Mouse (Mus musculus) urinary bladder, adult 18-20 months (tissue): ENCODE data around the gene Gpr21.
"Not testable (repeated sequence)": the region's sequence is repeated elsewhere in the genome, so short reads cannot be mapped to it uniquely, and the experiment has no call there.

Experiments used
- DNase-seq, 2 experiments: peaks; one replicate each; pipeline ENCODE4 v3.0.0; 2022; ENCODE audit warnings: low spot score in 2 of 2, mixed read lengths in 2 of 2

The Gpr21 gene

GRCm38 (mm10) chr2:37516030-37516710 is at the start of gene Gpr21:
Gpr21 (plus strand) TSS chr2:37516332.
- no peak for DNase-seq

- no peak for DNase-seq
Measured at GRCm38 (mm10) chr2:37479559-37479958, 36.6 kb upstream of the Gpr21 start.

- DNase-seq: no peak
Measured at GRCm38 (mm10) chr2:37480039-37480438, 36.1 kb upstream of the Gpr21 start.

- DNase-seq: no peak
Measured at GRCm38 (mm10) chr2:37484165-37484564, 32.0 kb upstream of the Gpr21 start.

GRCm38 (mm10) chr2:37485370-37485769 is 30.8 kb upstream of the Gpr21 start:
- no peak for DNase-seq

- DNase-seq: no peak
Measured at GRCm38 (mm10) chr2:37486408-37486807, 29.7 kb upstream of the Gpr21 start.

- DNase-seq: no peak
Measured at GRCm38 (mm10) chr2:37488956-37489355, 27.2 kb upstream of the Gpr21 start.

- DNase-seq: no peak
Measured at GRCm38 (mm10) chr2:37497321-37497720, 18.8 kb upstream of the Gpr21 start.

- not testable (repeated sequence) for DNase-seq
Measured at GRCm38 (mm10) chr2:37505856-37506255, 10.3 kb upstream of the Gpr21 start.

GRCm38 (mm10) chr2:37511134-37511901 is 4.8 kb upstream of the Gpr21 start:
- DNase-seq: no peak

GRCm38 (mm10) chr2:37516922-37517462 is 860 bp downstream of the Gpr21 start:
- no peak for DNase-seq

- no peak for DNase-seq
Measured at GRCm38 (mm10) chr2:37518561-37519285, 2.6 kb downstream of the Gpr21 start.

- DNase-seq: no peak
Measured at GRCm38 (mm10) chr2:37519286-37519640, 3.1 kb downstream of the Gpr21 start.

GRCm38 (mm10) chr2:37527587-37527986 is 11.5 kb downstream of the Gpr21 start:
- no peak for DNase-seq

GRCm38 (mm10) chr2:37529397-37529796 is 13.3 kb downstream of the Gpr21 start:
- DNase-seq: no peak

- DNase-seq: no peak
Measured at GRCm38 (mm10) chr2:37530766-37531165, 14.6 kb downstream of the Gpr21 start.

- DNase-seq: no peak
Measured at GRCm38 (mm10) chr2:37531639-37532038, 15.5 kb downstream of the Gpr21 start.

GRCm38 (mm10) chr2:37549346-37550012 is 33.3 kb downstream of the Gpr21 start:
- DNase-seq: no peak

- no peak for DNase-seq
Measured at GRCm38 (mm10) chr2:37556366-37556765, 40.2 kb downstream of the Gpr21 start.

- no peak for DNase-seq
Measured at GRCm38 (mm10) chr2:37565579-37565978, 49.4 kb downstream of the Gpr21 start.

GRCm38 (mm10) chr2:37566035-37566434 is 49.9 kb downstream of the Gpr21 start:
- DNase-seq: no peak

- DNase-seq: peak; percentile 14 to 34
Measured at GRCm38 (mm10) chr2:37569888-37570287, 53.8 kb downstream of the Gpr21 start.
